Mouse (Mus musculus) gastrocnemius, postnatal 4 days (tissue): ENCODE measurements around the gene Gm20388. TPM values are rescaled to one million over a fixed set of nuclear protein-coding genes. Genes with fewer than 3 reads are reported as not detected.

Source experiments
- DNase-seq, 2 experiments: peaks; one replicate each; pipeline ENCODE4 v3.0.0; 2021 to 2022; ENCODE audit warnings: low spot score in 2 of 2, mixed read lengths in 2 of 2
- total RNA-seq, 2 experiments: library from RNA; stranded (reverse); gene quantifications; 2 replicates each; pipeline ENCODE4 v1.2.3; 2021

Gm20388 gene
- total RNA-seq, 2 experiments from 2014 or later, result 12.8 to 22.8 TPM

DNA sequence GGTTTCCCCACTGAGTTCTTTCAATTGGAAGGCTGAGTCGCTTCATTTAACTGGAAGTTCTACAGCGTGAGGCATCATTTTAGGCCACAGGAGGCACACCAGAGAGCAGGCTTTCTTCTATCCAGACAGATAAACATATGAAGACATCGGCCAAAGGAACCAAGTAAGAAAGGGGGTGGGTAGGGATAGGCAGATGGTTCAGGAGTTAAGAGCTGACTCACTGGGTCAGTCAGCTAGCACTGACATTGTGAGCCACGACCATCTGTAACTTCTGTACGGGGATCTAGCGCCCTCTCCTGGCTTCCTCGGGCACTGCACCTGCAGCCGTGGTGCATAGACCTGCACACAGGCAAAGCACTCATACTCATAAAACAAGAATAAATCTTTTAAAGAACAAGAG is 1930.6 kb downstream of the Gm20388 start:
- peak in 1 of 2 experiments; percentile 33 for DNase-seq

GRCm38 (mm10) chr8:121842064-121842955 is 1931.7 kb downstream of the Gm20388 start:
- no peak for DNase-seq

GRCm38 (mm10) chr8:121843184-121843733 is 1932.6 kb downstream of the Gm20388 start:
- no peak for DNase-seq

- DNase-seq, result no peak
Observed at GRCm38 (mm10) chr8:121844765-121845164, 1934.1 kb downstream of the Gm20388 start.

DNA sequence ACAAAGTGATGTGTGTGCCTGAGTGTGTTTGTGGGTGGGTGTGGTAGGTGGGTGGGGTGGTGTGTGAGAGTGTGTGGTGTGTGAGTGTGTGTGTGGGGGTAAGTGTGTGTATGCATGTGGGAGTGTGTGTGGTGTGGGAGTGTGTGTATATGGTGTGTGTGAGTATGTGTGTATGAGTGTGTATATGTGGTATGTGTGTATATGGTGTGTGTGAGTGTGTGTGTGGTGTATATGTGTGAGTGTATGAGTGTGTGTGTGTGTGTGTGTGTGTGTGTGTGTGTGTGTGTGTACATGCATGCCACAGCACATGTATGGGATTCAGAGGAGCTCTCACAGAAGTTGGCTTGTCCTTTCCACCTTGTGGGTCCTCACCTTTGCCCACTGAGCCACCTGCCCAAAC is 1936.2 kb downstream of the Gm20388 start:
- no peak for DNase-seq

GRCm38 (mm10) chr8:121847261-121847822 is 1936.7 kb downstream of the Gm20388 start:
- DNase-seq, result no peak

GRCm38 (mm10) chr8:121847987-121848386 is 1937.3 kb downstream of the Gm20388 start:
- no peak for DNase-seq

- DNase-seq, result no peak
Observed at GRCm38 (mm10) chr8:121848495-121848894, 1937.9 kb downstream of the Gm20388 start.

DNA sequence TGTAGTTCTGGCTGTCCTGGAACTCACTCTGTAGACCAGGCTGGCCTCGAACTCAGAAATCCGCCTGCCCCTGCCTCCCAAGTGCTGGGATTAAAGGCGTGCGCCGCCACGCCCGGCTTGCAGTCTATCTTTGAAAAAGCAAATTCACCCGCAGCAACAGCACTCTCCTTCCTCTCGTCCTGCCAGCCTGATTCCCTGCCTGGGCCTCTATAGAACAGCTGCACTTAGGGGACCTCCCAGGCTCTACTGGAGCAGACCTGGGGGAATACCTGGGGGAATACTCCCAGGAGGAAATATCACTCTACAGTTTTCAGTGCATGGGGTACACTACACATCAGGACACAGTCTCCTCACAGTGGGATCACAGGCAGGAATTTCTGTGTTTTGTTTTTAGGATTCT is 1938.7 kb downstream of the Gm20388 start:
- no peak for DNase-seq

- DNase-seq, result peak in 1 of 2 experiments; percentile 54
Observed at GRCm38 (mm10) chr8:121850018-121850417, 1939.4 kb downstream of the Gm20388 start.

DNA sequence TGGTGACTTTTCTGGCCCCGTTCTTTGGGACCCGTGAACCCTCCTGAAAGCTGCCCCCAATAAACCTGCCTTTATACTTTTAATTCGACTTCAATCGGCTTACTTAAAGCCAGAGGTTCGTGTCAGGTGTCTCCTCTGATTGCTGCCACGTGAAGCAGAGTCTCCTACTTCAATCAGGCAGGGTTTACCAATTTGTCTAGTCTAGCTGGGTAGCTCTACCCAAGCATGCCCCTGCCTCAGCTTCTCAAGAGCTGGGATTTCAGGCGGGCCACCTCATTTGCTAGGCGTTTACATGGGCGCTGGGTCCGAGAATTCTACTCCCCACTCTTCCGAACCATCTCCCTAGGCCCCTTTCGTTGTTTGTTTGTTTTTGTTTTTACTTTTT is 1939.8 kb downstream of the Gm20388 start:
- DNase-seq, result no peak

GRCm38 (mm10) chr8:121850821-121851470 is 1940.3 kb downstream of the Gm20388 start:
- DNase-seq, result peak; percentile 92 to 93

- no peak for DNase-seq
Observed at GRCm38 (mm10) chr8:121851716-121852115, 1941.1 kb downstream of the Gm20388 start.

- no peak for DNase-seq
Observed at GRCm38 (mm10) chr8:121852464-121852863, 1941.8 kb downstream of the Gm20388 start.

DNA sequence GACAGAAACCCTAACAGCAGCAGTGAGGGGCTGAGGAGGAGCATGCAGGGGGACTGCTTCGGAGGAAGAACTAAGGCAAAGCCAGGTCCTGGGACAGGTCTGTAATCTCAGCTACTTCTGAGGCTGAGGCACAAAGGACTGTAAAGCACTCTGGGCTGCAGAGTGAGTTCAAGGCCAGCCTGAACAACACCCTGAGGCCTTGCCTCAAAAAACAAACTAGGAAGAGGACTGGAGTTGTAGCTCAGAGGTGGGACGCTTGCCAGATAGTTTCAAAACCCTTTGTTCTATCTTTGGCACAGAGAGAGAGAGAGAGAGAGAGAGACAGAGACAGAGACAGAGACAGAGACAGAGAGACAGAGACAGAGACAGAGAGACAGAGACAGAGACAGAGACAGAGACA is 1942.9 kb downstream of the Gm20388 start:
- no peak for DNase-seq

GRCm38 (mm10) chr8:121856071-121856746 is 1945.6 kb downstream of the Gm20388 start:
- no peak for DNase-seq

- DNase-seq, result no peak
Observed at GRCm38 (mm10) chr8:121857331-121857730, 1946.7 kb downstream of the Gm20388 start.

DNA sequence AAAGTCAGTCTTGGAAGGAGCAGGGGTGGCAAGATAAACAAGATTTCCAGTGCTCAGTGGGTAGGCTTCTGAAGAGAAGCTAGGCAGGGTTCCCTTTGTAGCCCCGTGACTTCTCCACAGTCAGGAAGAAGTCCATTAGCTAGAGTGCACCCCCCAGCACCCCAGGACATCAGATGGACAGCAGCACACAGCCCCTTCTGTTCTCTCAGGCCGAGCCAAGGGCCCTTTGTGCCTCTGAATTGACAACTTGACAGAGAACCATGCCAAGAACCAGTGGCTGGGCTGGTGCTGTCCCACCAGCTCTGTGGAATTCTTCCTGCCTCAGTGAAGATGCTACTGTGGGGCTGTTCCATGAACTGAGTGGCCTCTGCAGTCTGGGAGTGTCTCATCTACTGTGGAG is 1947.1 kb downstream of the Gm20388 start:
- no peak for DNase-seq

DNA sequence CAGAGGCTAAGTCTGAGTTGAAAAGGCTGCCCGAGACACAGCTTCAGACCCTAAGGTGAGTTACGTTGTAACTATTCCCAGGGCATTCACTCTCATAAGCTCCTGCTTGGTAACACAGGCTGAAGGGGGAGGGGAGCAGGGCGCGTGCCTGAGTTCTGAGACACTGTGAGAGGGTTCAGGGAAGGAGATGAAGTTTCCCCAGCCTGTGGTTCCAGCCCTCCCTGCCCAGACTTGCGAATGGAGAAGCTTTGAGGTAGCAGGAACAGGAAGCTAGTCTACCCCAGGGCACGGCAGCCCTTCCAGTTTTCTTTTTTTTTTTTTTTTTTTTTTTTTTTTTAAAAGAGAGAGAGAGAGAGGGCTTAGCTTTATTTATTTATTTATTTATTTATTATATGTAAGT is 1950.6 kb downstream of the Gm20388 start:
- no peak for DNase-seq

DNA sequence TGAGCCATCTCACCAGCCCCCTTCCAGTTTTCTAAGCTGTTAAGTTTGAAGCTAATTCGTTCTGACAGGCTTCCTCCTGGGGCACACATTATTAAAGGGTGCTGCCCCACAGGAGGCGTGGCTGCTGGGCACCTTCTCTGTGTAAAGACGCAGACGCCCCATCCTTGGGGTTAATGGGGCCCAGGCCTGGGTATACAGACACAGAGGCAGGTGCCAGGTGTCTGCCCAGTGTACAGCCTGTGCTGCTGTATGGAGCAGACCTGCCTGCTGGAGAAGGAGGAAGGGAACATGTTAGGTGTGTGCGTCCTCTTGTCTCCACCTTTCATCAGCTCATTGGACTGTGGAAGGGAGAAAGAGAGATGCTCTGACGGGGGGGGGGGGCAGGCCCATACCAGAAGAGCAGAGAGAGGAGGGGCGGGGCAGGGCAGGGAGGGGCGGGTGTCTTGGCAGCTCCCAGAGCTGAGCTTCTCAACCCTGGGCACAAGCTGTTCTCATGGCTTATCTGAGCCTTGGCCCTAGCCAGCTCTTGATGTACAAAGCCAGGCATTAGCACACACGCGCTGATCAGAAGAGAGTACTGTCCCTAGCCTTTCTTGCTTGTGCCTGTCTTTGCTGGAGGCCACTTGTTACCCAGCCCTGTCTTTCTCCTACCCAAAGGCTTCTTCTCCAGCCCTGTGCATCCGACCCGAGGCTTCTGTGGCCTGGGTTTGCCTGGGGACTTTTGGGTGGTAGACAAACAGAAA is 1951.3 kb downstream of the Gm20388 start:
- DNase-seq, result no peak

DNA sequence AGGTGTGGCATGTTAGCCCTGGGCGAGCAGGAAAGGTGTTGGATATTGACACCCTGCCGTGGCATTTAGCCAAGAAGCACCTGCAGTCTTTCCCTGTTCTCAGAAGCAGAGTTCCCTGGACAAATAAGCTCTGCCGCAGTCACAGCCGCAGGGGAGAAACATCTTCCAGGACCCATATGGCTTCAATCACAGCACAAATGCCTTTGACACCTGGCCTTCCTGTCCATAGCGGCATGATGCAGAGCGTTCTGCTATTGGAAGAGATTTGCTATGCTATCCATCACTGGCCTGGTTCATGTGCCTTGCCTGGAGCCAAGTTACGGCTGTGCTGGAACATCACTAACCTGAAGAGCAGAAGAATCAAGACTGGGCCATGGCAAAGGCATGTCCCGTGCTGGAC is 1954.7 kb downstream of the Gm20388 start:
- no peak for DNase-seq
